Mouse (Mus musculus): ENCODE results near the gene Hist1h1a. TPM values are rescaled to one million over a fixed set of nuclear protein-coding genes. Genes with fewer than 3 reads are reported as not detected.

Hist1h1a gene
- total RNA-seq, 2 experiments from 2014 or later: 405 to 481 TPM

Small RNAs within 50 kb of the gene (microRNA-seq; reads per million reads assigned to microRNA genes)
- gene Gm44314 (not detected), gene Gm44484 (not detected)

Other genes with a start within 250 kb of the Hist1h1a start
- 1,000 to 10,000 TPM; 1,239 to 1,302 TPM for gene Hist1h4h, start 232.6 kb upstream of the Hist1h1a start, total RNA-seq (2021)
- 100 to 1,000 TPM; 512 to 538 TPM for gene Hist1h2af, start 229.8 kb upstream of the Hist1h1a start, total RNA-seq (2021)
- 100 to 1,000 TPM; 144 to 196 TPM for gene Hist1h3g, start 228.2 kb upstream of the Hist1h1a start, total RNA-seq (2021)
- gene Hist1h2bh, start 220.3 kb upstream of the Hist1h1a start, total RNA-seq (2021): 10 to 100 TPM; 29.4 to 38.7 TPM
- 100 to 1,000 TPM; 150 to 177 TPM for gene Hist1h3f, start 219.6 kb upstream of the Hist1h1a start, total RNA-seq (2021)
- 100 to 1,000 TPM; 899 to 983 TPM for gene Hist1h4f, start 212.0 kb upstream of the Hist1h1a start, total RNA-seq (2021)
- gene Hist1h1d, start 210.4 kb upstream of the Hist1h1a start, total RNA-seq (2021): 10 to 100 TPM; 48.3 to 57.6 TPM
- gene Hist1h3e, start 201.3 kb upstream of the Hist1h1a start, total RNA-seq (2021): 100 to 1,000 TPM; 399 to 448 TPM
- gene Hist1h2ae, start 192.4 kb upstream of the Hist1h1a start, total RNA-seq (2021): 10 to 100 TPM; 79.7 to 95.7 TPM
- 100 to 1,000 TPM; 627 to 705 TPM for gene Hist1h2bg, start 192.3 kb upstream of the Hist1h1a start, total RNA-seq (2021)
- 100 to 1,000 TPM; 297 to 360 TPM for gene Hist1h2bf, start 189.5 kb upstream of the Hist1h1a start, total RNA-seq (2021)
- gene Hist1h2ad, start 189.3 kb upstream of the Hist1h1a start, total RNA-seq (2021): 10 to 100 TPM; 63.5 to 64.6 TPM
- gene Hist1h3d, start 187.9 kb upstream of the Hist1h1a start, total RNA-seq (2021): 10 to 100 TPM; 64.3 to 80.4 TPM
- gene Hist1h4d, start 182.1 kb upstream of the Hist1h1a start, total RNA-seq (2021): 100 to 1,000 TPM; 413 to 478 TPM
- gene Hist1h2be, start 142.5 kb upstream of the Hist1h1a start, total RNA-seq (2021): 10 to 100 TPM; 40.6 to 48.5 TPM
- gene Hist1h1e, start 141.1 kb upstream of the Hist1h1a start, total RNA-seq (2021): 100 to 1,000 TPM; 327 to 388 TPM
- 10 to 100 TPM; 13.0 to 15.5 TPM for gene Hist1h2ac, start 79.7 kb upstream of the Hist1h1a start, total RNA-seq (2021)
- 10 to 100 TPM; 92.5 to 95.2 TPM for gene Hist1h2bc, start 79.5 kb upstream of the Hist1h1a start, total RNA-seq (2021)
- 1 to 10 TPM; 1.8 to 2.2 TPM for gene Hist1h1t, start 67.9 kb upstream of the Hist1h1a start, total RNA-seq (2021)
- 100 to 1,000 TPM; 220 to 275 TPM for gene Hist1h4c, start 65.2 kb upstream of the Hist1h1a start, total RNA-seq (2021)
- gene Hfe, start 52.8 kb upstream of the Hist1h1a start, total RNA-seq (2021): 10 to 100 TPM; 24.4 to 26.7 TPM
- 100 to 1,000 TPM; 583 to 655 TPM for gene Hist1h1c, start 24.9 kb upstream of the Hist1h1a start, total RNA-seq (2021)
- gene Hist1h3c, start 18.1 kb upstream of the Hist1h1a start, total RNA-seq (2021): 100 to 1,000 TPM; 224 to 252 TPM
- gene Hist1h2bb, start 16.9 kb upstream of the Hist1h1a start, total RNA-seq (2021): 100 to 1,000 TPM; 268 to 325 TPM
- gene Hist1h2ab, start 12.5 kb upstream of the Hist1h1a start, total RNA-seq (2021): 100 to 1,000 TPM; 457 to 545 TPM
- gene Hist1h3b, start 11.4 kb upstream of the Hist1h1a start, total RNA-seq (2021): 100 to 1,000 TPM; 526 to 670 TPM
- 100 to 1,000 TPM; 436 to 510 TPM for gene Hist1h4b, start 6.7 kb upstream of the Hist1h1a start, total RNA-seq (2021)
- 100 to 1,000 TPM; 348 to 415 TPM for gene Hist1h4a, start 2.4 kb upstream of the Hist1h1a start, total RNA-seq (2021)
- gene Hist1h3a, start 1.3 kb upstream of the Hist1h1a start, total RNA-seq (2021): 100 to 1,000 TPM; 459 to 527 TPM
- under 1 TPM in 1 of 2 experiments, not detected in 1; 0.20 TPM for gene Trim38, start 6.2 kb downstream of the Hist1h1a start, total RNA-seq (2021)
- 10 to 100 TPM in 1 of 2 experiments, under 1 TPM in 1; 0.53 to 10.9 TPM for gene Slc17a2, start 43.3 kb downstream of the Hist1h1a start, total RNA-seq (2021)
- 1 to 10 TPM; 3.3 to 4.8 TPM for gene Slc17a3, start 75.8 kb downstream of the Hist1h1a start, total RNA-seq (2021)
- 1 to 10 TPM in 1 of 2 experiments, under 1 TPM in 1; 0.37 to 5.1 TPM for gene Slc17a1, start 104.1 kb downstream of the Hist1h1a start, total RNA-seq (2021)
- gene Slc17a4, start 151.3 kb downstream of the Hist1h1a start, total RNA-seq (2021): 1 to 10 TPM; 1.4 to 1.8 TPM
- gene Hist1h2ba, start 170.5 kb downstream of the Hist1h1a start, total RNA-seq (2021): not detected
- gene Hist1h2aa, start 170.8 kb downstream of the Hist1h1a start, total RNA-seq (2021): not detected
- 1 to 10 TPM; 1.2 to 3.0 TPM for gene Scgn, start 227.5 kb downstream of the Hist1h1a start, total RNA-seq (2021)

Measured in adrenal gland, postnatal 4 days (tissue).